Mouse (Mus musculus) cerebellum, adult 11 months (tissue): Measurements from ENCODE around the gene Mybph.

Experiments used
- DNase-seq: peaks from one replicate; pipeline ENCODE4 v3.0.0; 2022

The Mybph gene

DNA sequence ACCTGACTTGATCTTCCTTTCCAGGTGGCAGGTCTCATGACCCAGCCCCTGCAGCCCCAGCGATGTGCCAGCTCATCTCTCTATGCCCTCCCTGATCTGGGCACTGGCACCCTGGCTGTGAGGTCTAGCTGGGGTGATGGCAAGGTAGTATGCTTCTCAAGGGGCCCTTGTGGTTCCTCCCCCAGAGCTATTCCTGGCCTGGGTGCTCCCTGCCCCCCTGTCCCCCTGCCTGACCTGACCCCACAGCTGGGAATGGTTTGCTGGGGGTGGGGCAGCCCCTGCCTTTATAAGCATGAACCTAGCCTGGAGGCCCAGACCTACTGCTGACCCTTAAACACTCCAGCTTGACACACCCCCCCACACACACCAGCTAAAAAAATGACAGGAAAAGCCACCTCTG, at the start of gene Mybph:
Mybph (plus strand) TSS at position 323 of the 400 bp plus-strand sequence.
- no peak for DNase-seq

GRCm38 (mm10) chr1:134146066-134146465, 47.2 kb upstream of the Mybph start:
- DNase-seq = no peak

DNA sequence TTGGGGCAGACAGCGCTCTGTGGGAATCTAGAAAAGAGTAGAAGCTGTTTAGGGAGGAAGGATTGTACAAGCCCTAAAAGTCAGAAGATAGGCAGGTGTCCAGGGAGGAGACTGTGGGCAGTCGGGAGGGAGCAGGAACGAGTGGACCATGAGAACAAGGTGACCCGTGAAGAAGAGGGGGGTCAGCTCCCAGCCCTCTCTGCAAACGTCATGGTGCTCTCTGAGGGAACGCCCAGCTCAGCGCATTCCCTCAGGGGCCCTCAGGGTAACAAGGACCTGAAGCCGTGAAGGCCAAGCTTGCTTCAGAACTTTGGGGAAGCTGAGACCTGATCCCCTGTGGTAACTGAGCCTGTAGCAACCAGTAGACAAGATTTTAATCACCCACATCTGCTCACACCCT, 43.2 kb upstream of the Mybph start:
- DNase-seq = no peak

- no peak for DNase-seq
Measured at GRCm38 (mm10) chr1:134150745-134151144, 42.5 kb upstream of the Mybph start.

DNA sequence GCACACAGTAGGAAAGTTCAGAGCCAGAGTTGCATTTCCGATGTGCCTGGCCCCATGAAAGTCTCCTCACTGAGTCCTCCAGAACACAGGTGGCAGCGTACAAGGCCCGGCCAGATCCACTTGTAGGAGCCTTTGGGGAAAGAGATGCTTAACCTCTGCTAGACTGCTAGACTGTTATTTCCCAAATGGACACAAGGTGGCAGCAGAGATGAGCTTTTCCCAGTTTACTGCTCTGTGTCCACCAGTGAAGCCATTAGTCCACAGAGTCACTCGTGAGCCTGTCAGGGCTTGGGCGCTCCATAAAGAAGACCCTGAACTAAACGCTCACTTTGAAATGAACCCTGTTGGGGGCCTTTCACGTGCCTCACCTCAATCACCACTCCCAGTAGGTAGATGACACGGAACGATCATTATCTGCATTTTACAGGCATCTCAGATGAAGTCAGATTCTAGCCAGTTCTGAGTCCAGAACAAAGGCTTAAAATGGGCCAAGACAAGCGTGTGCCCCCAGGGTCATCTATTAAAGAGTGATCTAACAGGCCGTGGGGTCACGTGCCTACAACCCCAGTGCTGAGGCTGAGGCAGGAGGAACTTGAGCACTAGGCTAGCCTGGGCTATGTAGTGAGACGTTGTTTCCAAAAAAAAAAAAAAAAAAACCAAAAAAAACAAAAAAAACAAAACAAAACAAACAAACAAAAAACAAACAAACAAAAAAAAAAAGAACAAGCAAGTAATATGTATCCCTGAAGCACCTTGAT, 41.4 kb upstream of the Mybph start:
- peak; percentile 85 for DNase-seq

GRCm38 (mm10) chr1:134152626-134153590, 40.3 kb upstream of the Mybph start:
- DNase-seq = no peak

DNA sequence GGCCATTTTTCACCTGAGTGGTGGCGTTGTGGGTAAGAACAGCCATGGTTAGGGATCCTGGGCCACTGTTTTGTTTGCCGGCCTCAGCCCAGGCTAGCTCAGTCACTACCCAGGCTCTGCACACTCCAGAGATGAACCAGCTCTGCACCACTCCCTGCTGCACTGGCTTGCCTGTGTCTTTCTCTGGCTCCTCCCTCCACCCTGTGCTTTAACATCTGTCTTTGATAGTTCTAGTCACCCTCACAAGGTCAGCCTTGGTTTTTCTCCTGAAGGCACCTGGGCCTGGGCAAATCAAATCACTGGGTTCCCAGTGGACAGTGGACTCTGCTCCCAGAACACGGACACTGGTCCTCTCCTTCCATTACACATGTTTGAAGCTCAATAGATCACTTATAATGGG, 39.1 kb upstream of the Mybph start:
- no peak for DNase-seq

DNA sequence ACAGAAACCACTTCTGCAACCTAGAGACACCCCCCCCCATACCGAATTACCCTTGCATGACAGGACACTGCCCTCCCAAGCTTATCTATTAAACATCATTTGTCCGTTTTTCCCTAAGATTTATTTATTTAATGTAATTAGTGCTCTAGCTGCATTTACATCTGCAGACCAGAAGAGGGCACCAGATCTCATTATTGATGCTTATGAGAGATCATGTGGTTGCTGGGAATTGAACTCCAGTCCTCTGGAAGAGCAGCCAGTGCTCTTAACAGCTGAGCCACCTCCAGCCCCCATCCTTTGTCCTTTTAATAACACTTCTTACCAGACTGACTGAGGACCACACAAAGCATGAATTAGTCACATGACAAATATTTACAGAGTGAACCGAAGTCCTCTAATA, 38.6 kb upstream of the Mybph start:
- DNase-seq = no peak

- DNase-seq = no peak
Measured at GRCm38 (mm10) chr1:134160404-134160803, 32.8 kb upstream of the Mybph start.

DNA sequence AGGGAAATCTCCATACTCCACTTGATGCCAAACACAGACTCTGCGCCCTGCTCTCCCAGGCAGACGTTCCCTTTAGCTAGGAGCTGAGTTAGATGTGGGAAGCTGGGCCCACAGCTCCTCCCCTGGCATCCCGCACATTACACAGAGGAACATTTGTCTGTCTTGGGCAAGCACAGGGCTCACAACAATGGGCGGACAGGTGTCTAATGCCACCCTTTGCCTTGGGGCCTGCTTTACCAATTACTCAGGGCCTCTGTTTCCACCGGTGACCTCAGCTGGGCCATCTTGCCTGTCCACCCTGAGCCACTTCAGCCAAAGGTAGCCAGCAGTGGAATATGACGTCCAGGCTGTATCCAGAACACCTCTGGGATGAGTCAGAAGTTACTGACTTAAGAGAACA, 31.8 kb upstream of the Mybph start:
- DNase-seq = no peak

DNA sequence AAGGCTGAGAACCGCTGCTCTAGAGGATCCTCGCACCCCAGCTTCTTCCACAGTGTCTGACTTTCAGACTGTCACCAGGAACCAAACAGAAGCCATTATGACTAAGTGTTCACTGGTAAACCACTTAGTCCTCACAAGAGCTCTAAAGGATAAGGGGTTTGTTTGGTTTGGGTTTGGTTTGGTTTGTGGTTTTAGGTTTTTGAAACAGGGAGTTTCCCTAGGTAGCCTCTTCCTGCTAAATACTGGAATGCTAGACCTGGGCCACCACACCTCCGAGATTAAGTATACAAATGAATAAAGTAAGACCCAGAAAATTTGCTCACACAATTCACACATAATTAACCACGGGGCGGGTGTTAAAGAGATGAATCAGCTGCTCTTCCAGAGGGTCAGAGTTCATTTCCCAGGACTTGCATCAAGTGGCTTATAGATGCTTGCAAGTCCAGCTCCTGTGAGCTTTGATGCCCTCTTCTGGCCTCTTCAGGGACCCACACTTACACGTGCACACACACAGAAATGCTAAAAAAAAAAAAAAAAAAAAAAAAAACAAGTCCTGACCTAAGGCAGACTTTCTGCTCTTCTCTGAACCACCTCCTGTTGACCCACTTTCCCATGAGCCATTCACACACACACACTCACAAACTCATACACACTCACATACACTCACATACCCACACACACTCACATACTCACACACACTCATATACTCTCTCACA, 30.6 kb upstream of the Mybph start:
- DNase-seq = no peak

DNA sequence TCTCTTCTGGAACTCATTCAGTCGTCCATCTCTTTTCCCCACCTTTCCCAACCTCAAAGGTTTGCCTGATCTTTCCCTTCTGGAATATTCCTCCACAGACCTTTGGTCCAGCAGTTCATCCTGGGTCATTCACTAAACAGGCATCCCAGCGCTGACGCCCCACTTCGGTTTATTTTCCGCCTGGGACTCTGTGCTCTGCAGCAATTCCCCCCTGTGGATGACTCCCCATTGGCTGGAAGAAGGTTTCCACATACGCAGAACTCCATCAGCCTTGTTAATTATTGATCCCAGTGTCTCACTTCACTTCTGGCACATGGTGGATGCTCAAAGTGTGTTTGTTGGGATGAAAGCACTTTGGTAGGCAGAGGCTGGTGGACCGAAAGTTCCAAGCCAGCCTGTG, 29.8 kb upstream of the Mybph start:
- no peak for DNase-seq

GRCm38 (mm10) chr1:134164454-134164853, 28.8 kb upstream of the Mybph start:
- no peak for DNase-seq

GRCm38 (mm10) chr1:134166547-134166946, 26.7 kb upstream of the Mybph start:
- no peak for DNase-seq

GRCm38 (mm10) chr1:134167416-134168305, 25.6 kb upstream of the Mybph start:
- peak; percentile 59 for DNase-seq

DNA sequence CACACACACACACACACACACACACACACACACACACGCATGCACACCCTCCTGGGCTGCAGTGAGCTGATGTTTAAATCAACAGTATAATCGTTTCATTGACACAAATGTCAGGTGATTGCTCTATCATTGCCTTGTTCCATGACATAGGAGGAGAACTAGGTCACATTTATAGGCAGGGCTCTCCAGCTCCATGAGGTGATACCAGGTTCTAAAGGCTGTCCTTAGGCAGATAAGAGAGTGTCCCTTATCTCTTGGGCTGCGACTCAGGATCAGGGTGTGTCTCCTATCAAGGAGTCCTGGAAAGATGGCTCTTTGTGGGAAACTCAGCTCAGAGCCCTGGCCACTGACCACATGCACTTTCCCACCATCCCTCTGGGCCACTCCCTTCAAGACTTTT, 24.7 kb upstream of the Mybph start:
- DNase-seq = no peak

DNA sequence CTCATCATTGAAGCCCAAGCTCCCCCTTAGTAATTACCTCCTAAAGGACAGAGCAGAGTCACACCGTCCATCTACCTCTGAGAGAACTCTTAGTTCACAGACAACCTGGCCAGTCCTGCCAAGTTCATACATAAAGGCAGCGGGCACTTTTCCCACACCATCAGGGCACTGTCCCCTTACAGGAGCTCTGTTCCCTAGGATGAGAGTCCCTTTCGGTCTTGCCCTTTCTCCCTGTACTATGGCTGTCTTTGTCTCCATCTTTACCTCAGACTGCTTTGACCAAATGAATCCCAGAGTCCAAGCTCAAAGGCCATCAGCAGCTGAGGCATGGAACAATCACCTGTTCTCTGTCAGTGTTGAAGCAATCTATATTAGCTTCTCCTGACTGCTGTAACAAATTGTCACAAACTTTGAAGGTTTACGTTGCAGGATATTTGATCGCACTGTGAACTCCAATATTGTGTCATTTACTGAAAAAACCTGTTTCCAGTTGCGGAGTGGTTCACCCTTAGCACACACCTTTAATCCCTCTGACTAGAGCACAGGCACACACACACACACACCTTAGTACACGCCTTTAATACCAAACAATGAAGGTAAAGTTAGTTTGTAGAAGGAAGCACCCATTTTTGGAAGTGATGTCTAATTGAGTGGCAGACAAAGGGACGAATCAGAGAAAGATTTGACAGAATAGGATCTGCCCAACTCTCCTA, 24.1 kb upstream of the Mybph start:
- no peak for DNase-seq

DNA sequence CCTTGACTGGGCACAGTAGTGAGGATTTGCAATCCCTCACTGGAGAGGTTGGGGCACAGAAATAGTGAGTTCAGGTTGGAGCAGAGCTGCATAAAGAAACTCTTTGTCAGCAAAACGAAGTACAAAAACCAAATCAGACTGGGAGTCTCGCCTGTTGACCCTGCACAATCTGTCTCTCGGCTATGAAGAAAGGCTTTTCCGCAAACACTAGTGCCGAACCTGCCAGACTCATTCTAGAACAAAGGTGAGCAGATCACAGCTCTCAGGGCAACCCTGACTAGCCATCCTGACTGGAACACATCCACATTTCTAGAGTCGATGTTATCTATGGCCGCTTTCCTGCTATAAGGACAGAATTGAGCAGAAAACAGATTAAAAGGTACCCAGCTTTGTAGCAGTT, 20.2 kb upstream of the Mybph start:
- no peak for DNase-seq

GRCm38 (mm10) chr1:134177976-134178375, 15.3 kb upstream of the Mybph start:
- no peak for DNase-seq

DNA sequence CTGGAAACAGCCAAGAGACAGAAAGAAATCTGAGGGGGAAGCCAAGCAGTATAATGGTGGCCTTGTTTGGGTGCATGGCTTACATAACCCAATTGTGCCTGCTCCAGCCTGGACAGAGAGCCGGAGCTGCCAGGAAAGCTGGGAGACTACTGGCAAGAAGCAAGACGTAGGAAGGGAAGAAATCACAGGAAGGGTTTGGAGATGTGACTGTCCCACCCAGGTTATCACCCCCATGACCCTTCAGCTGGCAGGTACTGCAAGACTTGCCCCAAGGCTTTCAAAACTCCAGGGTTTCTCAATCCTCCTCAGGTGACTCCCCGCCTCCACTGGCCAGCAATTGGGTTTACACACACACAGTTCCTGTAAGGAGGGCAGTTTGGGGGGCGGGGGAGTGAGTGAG, 11.2 kb upstream of the Mybph start, which contains the start of gene Chil1:
Chil1 (plus strand) TSS at position 152 of the 400 bp plus-strand sequence.
- no peak for DNase-seq

DNA sequence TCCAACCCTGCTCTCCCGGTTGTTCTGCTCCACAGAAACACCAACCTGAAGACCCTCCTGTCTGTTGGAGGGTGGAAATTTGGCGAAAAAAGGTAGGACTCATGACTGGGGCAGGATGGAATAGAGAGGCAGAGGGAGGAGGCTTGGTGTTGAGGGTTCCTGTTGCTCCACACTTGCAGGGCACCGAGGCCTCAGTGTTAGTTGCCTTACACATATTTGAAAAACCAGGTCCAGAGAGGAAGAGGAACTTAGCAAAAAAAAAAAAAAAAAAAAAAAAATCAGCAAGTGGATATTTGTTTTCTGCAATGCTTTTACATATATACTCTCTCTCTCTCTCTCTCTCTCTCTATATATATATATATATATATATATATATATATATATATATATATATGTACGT, 9.2 kb upstream of the Mybph start:
- DNase-seq = no peak

DNA sequence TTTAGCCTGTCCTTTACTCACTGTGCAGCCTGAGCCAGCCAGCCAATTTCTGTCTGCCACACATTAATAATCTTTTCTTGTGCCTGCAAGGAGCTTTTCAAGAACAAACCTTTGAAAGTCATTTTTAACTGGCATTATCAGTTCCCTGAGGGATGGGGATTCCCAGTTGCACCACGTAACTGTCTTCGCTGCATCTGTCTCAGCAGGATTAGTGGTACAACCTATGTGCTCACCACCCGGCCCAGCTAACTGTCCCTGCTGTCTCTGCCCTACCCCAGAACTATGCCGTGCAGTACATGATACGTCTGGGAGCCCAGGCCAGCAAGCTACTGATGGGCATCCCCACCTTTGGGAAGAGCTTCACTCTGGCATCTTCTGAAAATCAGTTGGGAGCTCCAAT, 5.0 kb upstream of the Mybph start:
- DNase-seq = no peak
